Mouse (Mus musculus) testis, postnatal 10 days (tissue): ENCODE results near the gene Cdrt4.

Experiments used
- DNase-seq: peaks from one replicate; pipeline ENCODE4 v3.0.0; 2021; ENCODE audit warnings: low spot score

Gene Cdrt4

GRCm38 (mm10) chr11:62996522-62996898, 45.5 kb downstream of the Cdrt4 start:
- DNase-seq = no peak

- no peak for DNase-seq
Observed at GRCm38 (mm10) chr11:62997039-62997717, 46.2 kb downstream of the Cdrt4 start.

GRCm38 (mm10) chr11:62997718-62998281, 46.8 kb downstream of the Cdrt4 start:
- DNase-seq = peak; percentile 72

GRCm38 (mm10) chr11:63000126-63000525, 49.1 kb downstream of the Cdrt4 start:
- DNase-seq = no peak

- DNase-seq = no peak
Observed at GRCm38 (mm10) chr11:63004617-63005016, 53.6 kb downstream of the Cdrt4 start.

- no peak for DNase-seq
Observed at GRCm38 (mm10) chr11:63007376-63007775, 56.4 kb downstream of the Cdrt4 start.

- DNase-seq = no peak
Observed at GRCm38 (mm10) chr11:63008004-63008403, 57.0 kb downstream of the Cdrt4 start.

- no peak for DNase-seq
Observed at GRCm38 (mm10) chr11:63009761-63010160, 58.8 kb downstream of the Cdrt4 start.

GRCm38 (mm10) chr11:63017327-63018082, 66.5 kb downstream of the Cdrt4 start:
- DNase-seq = no peak

- peak; percentile 37 for DNase-seq
Observed at GRCm38 (mm10) chr11:63018083-63018622, 67.2 kb downstream of the Cdrt4 start.

- DNase-seq = peak; percentile 45
Observed at GRCm38 (mm10) chr11:63020633-63021032, 69.6 kb downstream of the Cdrt4 start.

- peak; percentile 39 for DNase-seq
Observed at GRCm38 (mm10) chr11:63021141-63021806, 70.3 kb downstream of the Cdrt4 start.

GRCm38 (mm10) chr11:63023461-63023860, 72.5 kb downstream of the Cdrt4 start:
- DNase-seq = peak; percentile 37

GRCm38 (mm10) chr11:63024136-63024535, 73.1 kb downstream of the Cdrt4 start:
- DNase-seq = peak; percentile 52

GRCm38 (mm10) chr11:63025476-63025875, 74.5 kb downstream of the Cdrt4 start:
- peak; percentile 27 for DNase-seq

GRCm38 (mm10) chr11:63026651-63027141, 75.7 kb downstream of the Cdrt4 start:
- DNase-seq = peak; percentile 43

GRCm38 (mm10) chr11:63028131-63028530, 77.1 kb downstream of the Cdrt4 start:
- DNase-seq = peak; percentile 17

- peak; percentile 31 for DNase-seq
Observed at GRCm38 (mm10) chr11:63029148-63029714, 78.2 kb downstream of the Cdrt4 start.

GRCm38 (mm10) chr11:63029721-63030120, 78.7 kb downstream of the Cdrt4 start:
- no peak for DNase-seq

GRCm38 (mm10) chr11:63035420-63036211, 84.6 kb downstream of the Cdrt4 start:
- DNase-seq = no peak
